Mouse (Mus musculus): ENCODE measurements around the gene Olfr1105.

The Olfr1105 gene

GRCm38 (mm10) chr2:87036431-87036830 lies at the start of gene Olfr1105:
Gene Olfr1105 (minus strand): TSS chr2:87036531.
- no peak for DNase-seq

GRCm38 (mm10) chr2:87075717-87076116 lies 39.4 kb upstream of the Olfr1105 start, which contains the start of gene Olfr1107:
Gene Olfr1107 (minus strand): TSS chr2:87075817.
- DNase-seq = no peak

- DNase-seq = no peak
Measured at GRCm38 (mm10) chr2:87052173-87052572, 15.8 kb upstream of the Olfr1105 start, which contains the start of gene Olfr1106. Gene Olfr1106 (minus strand): TSS chr2:87052273.

- no peak for DNase-seq
Measured at GRCm38 (mm10) chr2:87026980-87027379, 9.4 kb downstream of the Olfr1105 start, which contains the start of gene Olfr1104. Gene Olfr1104 (minus strand): TSS chr2:87027080.

- DNase-seq = no peak
Measured at GRCm38 (mm10) chr2:86998098-86998497, 38.2 kb downstream of the Olfr1105 start, which contains the start of gene Olfr1102. Gene Olfr1102 (plus strand): TSS chr2:86998398.

GRCm38 (mm10) chr2:86991121-86991520 lies 45.2 kb downstream of the Olfr1105 start, which contains the start of gene Olfr1101:
Gene Olfr1101 (minus strand): TSS chr2:86991221.
- no peak for DNase-seq
